Mouse (Mus musculus): Measurements from ENCODE around the gene Tmod3. TPM values are rescaled to one million over a fixed set of nuclear protein-coding genes. Genes with fewer than 3 reads are reported as not detected.

Tmod3 gene
- polyA plus RNA-seq (2016; fragmentation: Nextera tagmentation; extraction: Ambion mirVana) = 85.5 and 89.7 TPM in 2 replicates

DNA sequence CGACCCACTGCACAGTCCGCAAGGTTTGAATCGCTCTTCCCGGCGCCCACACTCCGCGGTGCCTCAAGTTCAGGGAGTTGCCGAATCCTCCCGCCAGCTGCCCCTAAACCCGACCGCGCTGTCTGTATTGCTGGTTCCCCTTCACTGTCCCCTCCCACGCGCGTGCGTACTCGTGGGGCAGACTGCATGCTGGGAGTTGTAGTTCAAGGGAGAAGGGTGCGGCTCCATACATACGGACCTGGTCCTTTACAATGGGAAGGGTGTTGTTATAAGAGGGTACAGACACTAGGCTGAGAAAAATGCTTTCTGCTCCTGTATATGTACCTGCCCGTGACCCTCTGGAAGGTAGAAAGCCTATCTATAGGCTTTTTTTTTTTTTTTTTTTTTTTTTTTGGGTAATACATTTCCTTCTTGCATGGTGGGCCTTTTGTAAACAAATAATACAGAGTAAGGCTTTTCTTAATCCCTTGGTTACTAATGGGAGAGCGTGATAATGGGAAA lies at the start of gene Tmod3:
TSS of gene Tmod3 (minus strand) at position 146 of the 501 bp plus-strand sequence.
- H3K36me3 ChIP-seq (replicated peaks) = no peaks in the 10 kb centered on the region
- H3K27ac ChIP-seq = peak within 1 kb of the TSS; percentile 89
- peak; percentile 94 for DNase-seq (ENCODE audit: extremely low spot score, low spot score)
- H3K9me3 ChIP-seq = no peaks in the 10 kb centered on the region
- 4% methylated on average over 21 of the region's 21 CpGs for WGBS
- H3K27me3 ChIP-seq (ENCODE audit: poor library complexity, severe bottlenecking) = no peaks in the 10 kb centered on the region
- peak within 1 kb of the TSS; percentile 85 for H3K4me3 ChIP-seq
- H3K4me1 ChIP-seq = peaks cover 19% of the 10 kb centered on the region

DNA sequence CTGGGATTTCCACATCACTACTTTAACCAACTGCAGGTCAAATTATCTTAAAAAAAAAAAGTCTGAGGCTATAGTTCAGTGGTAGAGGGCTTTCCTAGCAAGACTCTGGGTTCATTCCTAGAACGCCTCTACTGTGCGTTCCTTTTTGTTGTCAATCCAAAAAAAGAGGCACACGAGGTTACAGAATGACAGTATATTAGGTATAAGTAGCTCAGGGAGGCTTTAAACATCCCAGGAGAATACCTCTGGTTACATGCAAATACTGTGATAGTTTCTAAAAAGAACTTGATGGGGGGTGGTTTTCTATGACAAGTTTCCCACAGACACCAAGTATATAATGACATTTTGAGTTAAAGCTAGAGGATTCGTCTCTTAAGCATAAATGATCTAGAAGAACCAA lies 48.0 kb upstream of the Tmod3 start:
- H3K27me3 ChIP-seq (ENCODE audit: poor library complexity, severe bottlenecking) = peaks cover 14% of the 10 kb centered on the region
- no peak overlapping the region for H3K4me3 ChIP-seq
- 94% methylated on average over 4 of the region's 4 CpGs for WGBS
- H3K9me3 ChIP-seq = peaks cover 7% of the 10 kb centered on the region; the same call in 1 of the 2 replicates
- H3K36me3 ChIP-seq (replicated peaks) = peaks cover 16% of the 10 kb centered on the region
- DNase-seq (ENCODE audit: extremely low spot score, low spot score) = no peak
- H3K4me1 ChIP-seq = peaks cover 18% of the 10 kb centered on the region
- no peak overlapping the region for H3K27ac ChIP-seq

DNA sequence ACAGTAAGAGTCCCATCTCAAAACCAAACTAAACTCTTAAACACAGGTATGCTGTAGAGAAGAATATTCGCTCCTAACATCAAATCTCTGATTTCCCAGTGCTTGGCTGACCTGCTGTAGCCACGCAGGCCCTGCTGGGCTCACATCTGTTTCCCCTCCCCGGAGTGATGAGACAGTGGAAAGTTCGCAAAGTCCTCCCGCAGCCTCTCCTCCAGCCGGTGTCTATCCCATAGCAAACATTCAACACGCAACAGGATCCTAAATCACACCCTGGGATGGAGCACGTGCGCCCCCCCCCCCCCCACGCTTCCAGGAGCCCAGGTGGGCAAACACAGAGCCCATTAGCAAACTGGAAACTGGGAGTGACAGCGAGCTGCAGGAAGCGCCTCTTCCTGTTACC lies 42.1 kb upstream of the Tmod3 start:
- Histone ChIP-seq H3K27me3 (ENCODE audit: poor library complexity, severe bottlenecking) (no peaks in the 10 kb centered on the region), H3K4me3 (no peak overlapping the region), H3K4me1 (peaks cover 13% of the 10 kb centered on the region; the same call in 1 of the 2 replicates), H3K27ac (no peak overlapping the region), H3K36me3 (replicated peaks) (peaks cover 19% of the 10 kb centered on the region), H3K9me3 (peaks cover 7% of the 10 kb centered on the region; the same call in 1 of the 2 replicates)
- WGBS = 67% methylated on average over 12 of the region's 12 CpGs
- DNase-seq (ENCODE audit: extremely low spot score, low spot score) = no peak

DNA sequence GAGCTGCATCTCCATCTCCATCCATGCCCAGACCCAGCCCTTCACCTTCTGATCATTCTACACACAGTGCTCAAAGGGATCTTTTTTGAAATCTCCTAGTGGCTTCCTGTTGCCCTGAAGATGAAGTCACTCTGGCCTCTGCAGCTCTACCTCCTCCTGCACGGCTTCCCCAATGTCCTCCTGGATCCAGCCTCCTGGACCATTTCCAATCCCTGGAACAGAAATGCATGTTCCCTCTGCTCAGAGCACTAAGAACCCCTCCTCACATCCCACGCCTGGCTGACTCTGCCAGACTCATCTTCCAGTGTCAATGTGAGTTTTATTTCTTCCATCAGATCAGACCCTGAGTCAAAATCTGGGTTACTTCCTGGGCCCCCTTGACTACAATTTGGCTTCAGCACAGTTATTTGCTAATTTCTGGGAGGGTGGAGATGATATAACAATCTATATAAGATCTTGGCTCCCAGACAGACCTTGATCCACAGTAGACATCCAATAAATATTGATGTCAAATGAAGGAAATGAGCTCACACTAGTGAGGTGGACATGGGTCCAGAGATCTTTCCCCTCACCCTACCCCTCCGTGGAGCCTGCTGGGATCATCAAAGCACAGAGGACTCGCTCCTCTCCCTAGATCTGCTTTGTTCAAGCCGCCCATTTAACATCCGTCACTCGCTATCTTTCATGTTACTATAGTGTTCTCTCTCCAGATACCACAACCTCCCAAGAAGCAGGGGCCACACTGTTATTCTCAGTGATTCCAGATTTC lies 40.9 kb upstream of the Tmod3 start:
- Histone ChIP-seq H3K4me3 (no peak overlapping the region), H3K27ac (no peak overlapping the region), H3K4me1 (peaks cover 13% of the 10 kb centered on the region; the same call in 1 of the 2 replicates), H3K27me3 (ENCODE audit: poor library complexity, severe bottlenecking) (no peaks in the 10 kb centered on the region), H3K36me3 (replicated peaks) (peaks cover 19% of the 10 kb centered on the region), H3K9me3 (peaks cover 7% of the 10 kb centered on the region; the same call in 1 of the 2 replicates)
- WGBS = 86% methylated on average over 7 of the region's 7 CpGs
- no peak for DNase-seq (ENCODE audit: extremely low spot score, low spot score)

DNA sequence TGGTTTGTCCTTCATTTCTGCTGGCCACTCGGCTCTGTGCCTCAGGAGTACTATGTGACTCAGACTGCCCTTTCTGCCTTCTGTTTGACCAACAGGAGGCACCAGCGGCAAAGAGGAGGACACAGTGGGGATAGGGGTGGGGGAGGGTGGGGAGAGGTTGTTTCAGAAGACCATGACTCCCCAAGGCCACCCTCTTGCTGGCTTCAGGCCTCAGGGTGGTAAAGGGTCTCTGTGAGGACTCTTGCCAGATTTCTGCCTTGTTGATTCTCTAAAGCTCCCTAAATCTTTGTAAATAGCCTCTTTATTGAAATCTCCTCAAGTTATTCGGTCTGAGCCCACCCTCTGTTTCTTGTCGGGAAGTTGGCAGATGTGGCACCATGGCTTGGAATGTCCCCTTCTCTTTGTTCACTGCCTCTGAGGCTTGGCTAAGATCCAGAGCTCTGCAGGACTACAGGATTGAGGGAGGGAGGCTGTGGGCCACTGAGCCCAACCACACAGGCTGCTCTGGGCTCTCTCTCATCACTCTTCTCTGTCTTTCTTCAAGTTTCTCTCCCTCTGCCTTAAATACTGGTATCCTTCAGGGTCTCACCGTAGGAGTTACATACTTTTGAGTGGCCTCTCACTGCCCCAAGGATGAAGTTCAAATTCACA lies 39.9 kb upstream of the Tmod3 start:
- no peaks in the 10 kb centered on the region for H3K27me3 ChIP-seq (ENCODE audit: poor library complexity, severe bottlenecking)
- 69% methylated on average over 5 of the region's 5 CpGs for WGBS
- H3K4me3 ChIP-seq = no peak overlapping the region
- peaks cover 13% of the 10 kb centered on the region; the same call in 1 of the 2 replicates for H3K4me1 ChIP-seq
- H3K27ac ChIP-seq = peak overlapping the region; percentile 62
- 0 out of 2 replicates have a peak, but pooled peaks cover under 1% of the 10 kb centered on the region for H3K9me3 ChIP-seq
- DNase-seq (ENCODE audit: extremely low spot score, low spot score) = no peak
- peaks cover 18% of the 10 kb centered on the region for H3K36me3 ChIP-seq (replicated peaks)

DNA sequence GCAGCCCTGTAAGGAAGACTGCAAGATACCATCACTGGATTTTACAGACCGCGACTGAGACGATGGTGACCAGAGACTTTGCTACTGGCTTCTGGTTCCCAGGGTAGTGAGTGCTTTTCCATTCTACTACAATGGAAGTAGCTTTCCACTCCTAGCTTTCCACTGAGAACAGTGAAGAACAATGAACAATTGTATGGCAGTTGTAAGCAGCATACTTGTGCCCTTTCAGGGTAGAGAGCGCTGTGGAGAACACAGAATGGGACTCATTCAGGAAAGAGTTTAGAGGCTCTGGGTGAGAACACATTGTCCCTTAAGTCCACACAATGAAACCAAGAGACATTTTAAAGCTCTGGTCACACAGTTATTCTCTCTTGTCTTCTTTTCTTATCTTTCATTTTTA lies 38.1 kb upstream of the Tmod3 start:
- 83% methylated on average over 4 of the region's 4 CpGs for WGBS

DNA sequence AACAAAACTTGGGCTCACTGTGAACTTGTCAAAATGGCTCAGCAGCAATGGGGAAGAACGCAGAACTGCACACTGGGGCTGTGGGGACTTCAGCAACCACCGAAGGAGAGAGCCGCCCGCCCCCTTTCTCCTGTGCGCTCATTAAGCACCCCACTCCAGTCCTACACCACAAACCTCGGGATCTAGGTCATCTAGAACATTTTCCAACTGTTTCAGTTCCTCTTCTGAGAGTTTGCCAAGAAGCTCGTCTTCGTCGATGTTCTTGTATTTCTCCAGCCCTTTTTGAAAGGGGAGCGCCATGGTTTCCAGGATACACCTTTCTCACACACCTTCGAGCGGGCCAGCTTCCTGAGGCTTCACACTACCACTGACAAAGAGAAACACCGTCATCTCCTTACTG lies 37.6 kb upstream of the Tmod3 start:
- Histone ChIP-seq H3K36me3 (replicated peaks) (peaks cover 34% of the 10 kb centered on the region), H3K4me1 (peaks cover 13% of the 10 kb centered on the region; the same call in 1 of the 2 replicates), H3K27ac (no peak overlapping the region), H3K9me3 (no peaks in the 10 kb centered on the region), H3K4me3 (no peak overlapping the region), H3K27me3 (ENCODE audit: poor library complexity, severe bottlenecking) (no peaks in the 10 kb centered on the region)
- no peak for DNase-seq (ENCODE audit: extremely low spot score, low spot score)
- 93% methylated on average over 13 of the region's 13 CpGs for WGBS

More for the DNA sequence above, 38.1 kb upstream of the Tmod3 start:
- DNase-seq (ENCODE audit: extremely low spot score, low spot score) = no peak
- Histone ChIP-seq H3K27ac (no peak overlapping the region), H3K36me3 (replicated peaks) (peaks cover 28% of the 10 kb centered on the region), H3K9me3 (no peaks in the 10 kb centered on the region), H3K4me3 (no peak overlapping the region), H3K27me3 (ENCODE audit: poor library complexity, severe bottlenecking) (no peaks in the 10 kb centered on the region), H3K4me1 (peaks cover 13% of the 10 kb centered on the region; the same call in 1 of the 2 replicates)

DNA sequence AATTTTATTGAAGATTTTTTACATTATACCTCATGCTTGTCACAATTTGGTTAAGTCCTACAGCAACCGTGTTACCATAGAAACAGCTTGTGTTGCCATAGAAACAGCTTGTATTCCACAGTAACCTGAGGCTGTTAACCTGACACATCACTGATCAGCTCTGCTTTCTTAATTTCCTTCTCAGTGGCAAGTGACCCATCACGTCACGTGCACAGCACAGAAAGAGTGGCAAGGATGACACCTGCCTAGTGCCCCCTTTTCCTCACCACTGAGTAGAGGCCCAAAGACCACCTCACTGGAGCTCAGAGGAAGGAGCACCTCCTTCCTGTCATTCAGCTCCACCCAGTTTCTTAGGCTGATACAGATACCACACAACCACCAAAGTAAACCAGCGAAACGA lies 34.0 kb upstream of the Tmod3 start:
- no peak overlapping the region for H3K4me3 ChIP-seq
- H3K27ac ChIP-seq = no peak overlapping the region
- WGBS = 85% methylated on average over 5 of the region's 5 CpGs
- peaks cover 3% of the 10 kb centered on the region; the same call in 1 of the 2 replicates for H3K4me1 ChIP-seq
- no peak for DNase-seq (ENCODE audit: extremely low spot score, low spot score)
- H3K36me3 ChIP-seq (replicated peaks) = peaks cover 66% of the 10 kb centered on the region
- no peaks in the 10 kb centered on the region for H3K27me3 ChIP-seq (ENCODE audit: poor library complexity, severe bottlenecking)
- H3K9me3 ChIP-seq = no peaks in the 10 kb centered on the region

DNA sequence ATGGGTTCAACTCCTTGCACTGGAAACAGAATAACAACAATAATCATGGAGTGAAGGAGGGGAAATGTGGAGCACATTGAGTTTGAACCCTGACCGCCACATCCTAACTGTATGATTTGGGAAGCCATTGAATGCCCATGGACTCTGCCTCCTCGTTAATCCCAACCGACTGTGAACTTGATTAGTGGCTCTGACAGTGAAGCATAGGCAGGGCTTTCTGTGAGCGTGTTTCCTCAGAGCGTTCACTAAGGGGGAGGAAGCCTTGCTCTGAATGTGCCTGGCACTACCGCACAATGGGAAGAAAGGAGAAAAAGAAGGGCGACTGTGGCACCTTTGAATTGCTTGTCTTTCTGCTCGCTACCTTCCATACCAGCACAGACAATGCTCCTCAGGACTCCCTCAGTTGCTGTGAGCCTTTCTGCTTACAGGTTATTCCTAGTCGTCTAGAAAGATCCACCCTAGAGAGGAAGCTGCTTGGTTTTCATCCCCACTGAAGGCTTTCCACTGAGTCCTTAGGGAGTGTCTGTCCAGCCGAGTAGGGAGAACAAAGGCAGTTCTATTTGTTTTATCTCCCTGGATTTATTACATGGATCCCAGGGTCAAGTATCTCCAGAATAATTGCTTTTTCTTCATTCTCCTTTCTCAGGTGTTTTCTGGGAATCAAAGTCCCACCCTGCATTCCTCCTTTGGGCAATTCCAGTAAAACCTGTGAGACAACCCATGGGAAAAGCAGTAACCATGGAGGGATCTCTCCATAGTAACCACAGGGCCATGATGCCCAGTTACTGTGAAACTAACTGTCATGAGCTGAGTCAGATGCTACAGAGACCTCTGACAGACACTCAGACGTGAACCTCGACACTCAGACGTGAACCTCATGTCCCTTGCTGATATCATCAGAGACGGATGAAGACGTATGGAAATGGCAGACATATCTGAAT lies 30.7 kb upstream of the Tmod3 start:
- no peaks in the 10 kb centered on the region for H3K27me3 ChIP-seq (ENCODE audit: poor library complexity, severe bottlenecking)
- 88% methylated on average over 15 of the region's 15 CpGs for WGBS
- DNase-seq (ENCODE audit: extremely low spot score, low spot score) = no peak
- H3K27ac ChIP-seq = no peak overlapping the region
- no peaks in the 10 kb centered on the region for H3K9me3 ChIP-seq
- no peaks in the 10 kb centered on the region for H3K4me1 ChIP-seq
- H3K4me3 ChIP-seq = no peak overlapping the region
- H3K36me3 ChIP-seq (replicated peaks) = peaks cover 92% of the 10 kb centered on the region

DNA sequence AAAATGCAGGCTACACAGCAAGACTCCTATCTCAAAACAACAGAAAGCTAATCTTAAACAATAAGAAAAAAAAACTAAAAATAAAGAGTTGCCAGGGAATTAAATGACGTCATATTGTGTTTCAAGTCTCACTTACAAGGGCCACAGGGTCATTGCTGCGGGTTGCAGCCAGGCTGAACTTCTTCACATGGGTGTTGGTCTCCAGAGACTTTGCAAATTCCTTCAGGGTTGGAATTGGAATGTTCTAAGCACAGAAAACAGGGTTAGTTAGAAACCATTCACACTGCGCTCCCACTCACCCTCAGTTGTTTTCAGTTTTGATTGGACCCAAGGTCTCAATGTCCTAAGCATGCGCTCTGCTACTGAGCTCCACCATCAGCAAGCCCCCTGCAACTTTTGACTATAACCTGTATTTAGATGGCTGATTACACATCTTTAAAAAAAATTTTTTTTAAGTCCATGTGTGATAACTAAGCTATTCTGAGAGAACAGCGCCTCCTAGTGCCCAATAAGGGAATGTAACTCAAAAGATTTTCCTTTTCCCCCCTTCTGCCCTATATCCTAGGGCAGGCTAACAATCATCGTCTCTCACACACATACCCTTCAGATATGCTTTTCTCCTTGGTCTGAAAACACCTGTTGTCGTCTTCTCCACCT lies 22.4 kb upstream of the Tmod3 start:
- peaks cover 50% of the 10 kb centered on the region for H3K36me3 ChIP-seq (replicated peaks)
- no peak overlapping the region for H3K27ac ChIP-seq
- WGBS = 54% methylated on average over 7 of the region's 7 CpGs
- no peaks in the 10 kb centered on the region for H3K9me3 ChIP-seq
- no peaks in the 10 kb centered on the region for H3K4me1 ChIP-seq
- H3K4me3 ChIP-seq = no peak overlapping the region
- DNase-seq (ENCODE audit: extremely low spot score, low spot score) = no peak
- H3K27me3 ChIP-seq (ENCODE audit: poor library complexity, severe bottlenecking) = no peaks in the 10 kb centered on the region

DNA sequence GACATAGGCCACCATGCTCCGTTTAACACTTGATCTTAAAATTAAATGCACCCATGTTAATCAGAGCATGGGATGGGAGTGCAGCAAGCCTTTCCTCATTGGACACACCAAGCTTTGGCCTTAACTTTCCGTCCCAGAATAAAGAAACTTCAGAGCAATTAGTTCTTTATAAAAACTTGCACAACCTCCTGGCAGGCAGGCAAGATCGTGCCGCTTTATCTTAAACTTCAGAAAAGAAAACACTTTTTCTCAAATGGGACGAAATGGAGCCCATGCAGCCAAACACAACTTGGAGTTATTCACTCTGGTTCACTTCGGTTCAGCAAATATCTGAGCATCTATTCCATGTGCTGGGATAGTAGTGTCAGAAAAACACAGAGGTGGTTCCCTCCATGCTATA lies 19.9 kb upstream of the Tmod3 start:
- peaks cover 52% of the 10 kb centered on the region for H3K36me3 ChIP-seq (replicated peaks)
- no peaks in the 10 kb centered on the region for H3K4me1 ChIP-seq
- WGBS = 93% methylated on average over 6 of the region's 6 CpGs
- H3K9me3 ChIP-seq = no peaks in the 10 kb centered on the region
- H3K27me3 ChIP-seq (ENCODE audit: poor library complexity, severe bottlenecking) = no peaks in the 10 kb centered on the region
- H3K27ac ChIP-seq = no peak overlapping the region
- no peak for DNase-seq (ENCODE audit: extremely low spot score, low spot score)
- no peak overlapping the region for H3K4me3 ChIP-seq
